Mouse (Mus musculus) forebrain, embryonic 13.5 days (tissue): ENCODE results near the gene Ms4a3. TPM values are rescaled to one million over a fixed set of nuclear protein-coding genes. Genes with fewer than 3 reads are reported as not detected.

Experiments used
- polyA plus RNA-seq: library from polyadenylated mRNA; unstranded; fragments of >200 nt; fragmentation: Nextera tagmentation; extraction: Ambion mirVana; gene quantifications from 2 replicates; pipeline ENCODE4 v1.2.1, GENCODE M21; 2015

The Ms4a3 gene
- polyA plus RNA-seq, 1 experiment from 2014 or later, result not detected

Other genes starting within 250 kb of the Ms4a3 start
- not detected in 2 replicates for gene Ms4a4c, start 236.1 kb downstream of the Ms4a3 start, polyA plus RNA-seq
- not detected in 2 replicates for gene Ms4a4b, start 197.3 kb downstream of the Ms4a3 start, polyA plus RNA-seq
- 0.86 and 1.0 TPM in 2 replicates for gene Ms4a6c, start 171.5 kb downstream of the Ms4a3 start, polyA plus RNA-seq
- not detected in 2 replicates for gene Gm8369, start 154.9 kb downstream of the Ms4a3 start, polyA plus RNA-seq
- 1.5 TPM in 2 replicates for gene Ms4a6b, start 124.3 kb downstream of the Ms4a3 start, polyA plus RNA-seq
- not detected in 2 replicates for gene Ms4a4d, start 104.0 kb downstream of the Ms4a3 start, polyA plus RNA-seq
- 0.73 and 1.0 TPM in 2 replicates for gene Ms4a6d, start 36.0 kb downstream of the Ms4a3 start, polyA plus RNA-seq
- not detected in 2 replicates for gene Ms4a2, start 17.1 kb downstream of the Ms4a3 start, polyA plus RNA-seq
- gene Oosp2, start 19.7 kb upstream of the Ms4a3 start, polyA plus RNA-seq, result not detected in 2 replicates
- gene Oosp1, start 50.3 kb upstream of the Ms4a3 start, polyA plus RNA-seq, result not detected in 2 replicates
- not detected in 2 replicates for gene Oosp3, start 56.2 kb upstream of the Ms4a3 start, polyA plus RNA-seq
- gene Gif, start 106.7 kb upstream of the Ms4a3 start, polyA plus RNA-seq, result not detected in 2 replicates
- 46.1 and 48.2 TPM in 2 replicates for gene Mrpl16, start 129.5 kb upstream of the Ms4a3 start, polyA plus RNA-seq
- 6.5 and 8.2 TPM in 2 replicates for gene Stx3, start 178.6 kb upstream of the Ms4a3 start, polyA plus RNA-seq
- gene Olfr1417, start 198.4 kb upstream of the Ms4a3 start, polyA plus RNA-seq, result 0.12 TPM in 1 of 2 replicates, not detected in the other
- gene Olfr1418, start 220.2 kb upstream of the Ms4a3 start, polyA plus RNA-seq, result not detected in 2 replicates
- gene Olfr1419, start 234.3 kb upstream of the Ms4a3 start, polyA plus RNA-seq, result not detected in 2 replicates
- 0.05 TPM in 1 of 2 replicates, not detected in the other for gene Olfr1420, start 245.7 kb upstream of the Ms4a3 start, polyA plus RNA-seq